Mouse (Mus musculus): ENCODE data around the gene Myo1f.

GRCm38 (mm10) chr17:33550388-33550787 lies 5.1 kb upstream of the Myo1f start:
- TF ChIP-seq CTCF (IDR thresholded peaks at IDR 0.05; ENCODE audit: borderline replicate concordance, insufficient read depth, low read length) (no peak), POLR2A (IDR thresholded peaks at IDR 0.05; ENCODE audit: low read depth, low read length) (no peak)
